Mouse (Mus musculus): ENCODE measurements at regions not wholly inside any gene's neighbourhood (a gene's known extent, or its start where the extent isn't known, plus 50 kb on each side); places are given as distances from the start of the nearest gene placed in this dataset.

GRCm38 (mm10) chr4:62808553-62808950 lies 156.8 kb upstream of the Zfp618 start:
- DNase-seq (ENCODE audit: low spot score in 2 of 2): no peak

GRCm38 (mm10) chr4:62809048-62809447 lies 156.3 kb upstream of the Zfp618 start:
- no peak for DNase-seq (ENCODE audit: low spot score in 2 of 2)

- DNase-seq (ENCODE audit: low spot score in 2 of 2): no peak
Measured at GRCm38 (mm10) chr4:62819889-62820288, 145.5 kb upstream of the Zfp618 start.

GRCm38 (mm10) chr4:62821288-62821687 lies 144.1 kb upstream of the Zfp618 start:
- DNase-seq (ENCODE audit: low spot score in 2 of 2): no peak

- peak; percentile 54 to 80 for DNase-seq (ENCODE audit: low spot score in 2 of 2)
Measured at GRCm38 (mm10) chr4:62822568-62822967, 142.8 kb upstream of the Zfp618 start.

GRCm38 (mm10) chr4:62823082-62823481 lies 142.3 kb upstream of the Zfp618 start:
- DNase-seq (ENCODE audit: low spot score in 2 of 2): no peak

- peak; percentile 39 to 58 for DNase-seq (ENCODE audit: low spot score in 2 of 2)
Measured at GRCm38 (mm10) chr4:62823555-62824250, 141.7 kb upstream of the Zfp618 start.

- no peak for DNase-seq (ENCODE audit: low spot score in 2 of 2)
Measured at GRCm38 (mm10) chr4:62824581-62824980, 140.8 kb upstream of the Zfp618 start.

GRCm38 (mm10) chr4:62825256-62825655 lies 140.1 kb upstream of the Zfp618 start:
- no peak for DNase-seq (ENCODE audit: low spot score in 2 of 2)

- DNase-seq (ENCODE audit: low spot score in 2 of 2): no peak
Measured at GRCm38 (mm10) chr4:62828963-62829362, 136.4 kb upstream of the Zfp618 start.

GRCm38 (mm10) chr4:62833944-62834343 lies 131.4 kb upstream of the Zfp618 start:
- peak; percentile 70 to 73 for DNase-seq (ENCODE audit: low spot score in 2 of 2)

- DNase-seq (ENCODE audit: low spot score in 2 of 2): no peak
Measured at GRCm38 (mm10) chr4:62836875-62837274, 128.5 kb upstream of the Zfp618 start.

- no peak for DNase-seq (ENCODE audit: low spot score in 2 of 2)
Measured at GRCm38 (mm10) chr4:62850526-62850925, 114.8 kb upstream of the Zfp618 start.

- DNase-seq (ENCODE audit: low spot score in 2 of 2): no peak
Measured at GRCm38 (mm10) chr4:62853335-62853734, 112.0 kb upstream of the Zfp618 start.

- no peak for DNase-seq (ENCODE audit: low spot score in 2 of 2)
Measured at GRCm38 (mm10) chr4:62856406-62856805, 109.0 kb upstream of the Zfp618 start.

- DNase-seq (ENCODE audit: low spot score in 2 of 2): no peak
Measured at GRCm38 (mm10) chr4:62862756-62863155, 102.6 kb upstream of the Zfp618 start.

GRCm38 (mm10) chr4:62870391-62870983 lies 94.9 kb upstream of the Zfp618 start:
- peak; percentile 75 to 82 for DNase-seq (ENCODE audit: low spot score in 2 of 2)

- peak in 1 of 2 experiments; percentile 33 for DNase-seq (ENCODE audit: low spot score in 2 of 2)
Measured at GRCm38 (mm10) chr4:62872562-62872961, 92.8 kb upstream of the Zfp618 start.

- DNase-seq (ENCODE audit: low spot score in 2 of 2): no peak
Measured at GRCm38 (mm10) chr4:62873986-62874385, 91.4 kb upstream of the Zfp618 start.

- DNase-seq (ENCODE audit: low spot score in 2 of 2): no peak
Measured at GRCm38 (mm10) chr4:62878063-62878462, 87.3 kb upstream of the Zfp618 start.

- DNase-seq (ENCODE audit: low spot score in 2 of 2): peak in 1 of 2 experiments; percentile 37
Measured at GRCm38 (mm10) chr4:62878927-62879326, 86.4 kb upstream of the Zfp618 start.

GRCm38 (mm10) chr4:62881824-62882223 lies 83.5 kb upstream of the Zfp618 start:
- no peak for DNase-seq (ENCODE audit: low spot score in 2 of 2)

- DNase-seq (ENCODE audit: low spot score in 2 of 2): no peak
Measured at GRCm38 (mm10) chr4:62882276-62882675, 83.1 kb upstream of the Zfp618 start.
